Comparison of ENCODE assay signal across 11 mouse cellular contexts in genomic region chr2:74667842-74668357, GRCm38 (mm10). TPM values are rescaled to one million over a fixed set of nuclear protein-coding genes. Genes with fewer than 3 reads are reported as not detected.
DNase-seq lines count a peak whose midpoint lies in the region; ATAC-seq lines count a peak whose summit lies in the region.
"Had no signal": no experiment of that assay in that cellular context is flagged by ENCODE, and none has a peak within 500 bp of the region (broad histone marks: within the 10 kb centered on the region; RNA-seq: fewer than 3 reads in every experiment).

Hoxd13 (plus strand) TSS chr2:74668310.

- no peak within 1 kb of the TSS for H3K27ac ChIP-seq in heart, embryonic 14.5 days (replicated peaks in 1 of 2; ENCODE audit: control insufficient read depth in 1 of 2, insufficient read depth in 1 of 2, low read depth in 2 of 2, low read length in 2 of 2)
- H3K27ac ChIP-seq in heart, embryonic 16.5 days (ENCODE audit: low read length), result no peak within 1 kb of the TSS
- H3K27ac ChIP-seq in liver, embryonic 16.5 days (ENCODE audit: low read length), result no peak within 1 kb of the TSS

- DNase-seq in heart, adult 8-10 months (ENCODE audit: low spot score), result no peak
- peak; percentile 75 for DNase-seq in R1 (ENCODE audit: low read depth, low spot score)
- DNase-seq in yolk sac, embryonic 10.5 days (ENCODE audit: low spot score), result no peak
- DNase-seq in left cerebral cortex, adult 8-10 months (ENCODE audit: low spot score in 2 of 2), result no peak
- DNase-seq in left cerebral cortex, adult 9 months (ENCODE audit: low spot score in 2 of 2), result no peak
- DNase-seq: cerebellum, adult 18-20 months had no signal

- under 1% methylated on average over 18 of the region's 51 CpGs for WGBS in heart, embryonic 14.5 days
- WGBS in heart, embryonic 16.5 days, result 1% methylated on average over 37 of the region's 51 CpGs
- WGBS in liver, embryonic 16.5 days (ENCODE audit: insufficient replicate concordance), result 0% methylated on average over 29 of the region's 51 CpGs

- ATAC-seq in heart, embryonic 14.5 days (ENCODE audit: insufficient number of reproducible peaks, insufficient read depth, low FRiP score, low read depth), result no peak; the same call in 1 of the 2 replicates
- peak; percentile 33 for ATAC-seq in heart, embryonic 16.5 days (replicated peaks; ENCODE audit: extremely low read depth, insufficient read depth, low FRiP score)
- no peak for ATAC-seq in liver, embryonic 16.5 days (ENCODE audit: low read depth)

- peak within 1 kb of the TSS; percentile 43 to 44 for H3K4me3 ChIP-seq in heart, embryonic 14.5 days (ENCODE audit: control insufficient read depth in 1 of 2, insufficient read depth in 1 of 2, low read depth in 1 of 2, low read length in 2 of 2)
- H3K4me3 ChIP-seq in heart, embryonic 16.5 days (ENCODE audit: low read length), result peak within 1 kb of the TSS; percentile 51
- H3K4me3 ChIP-seq in liver, embryonic 16.5 days (ENCODE audit: low read depth, low read length), result peak within 1 kb of the TSS; percentile 36

- H3K4me1 ChIP-seq in heart, embryonic 14.5 days (ENCODE audit: control insufficient read depth in 2 of 2, insufficient read depth in 2 of 2, low read length in 2 of 2), result peaks cover 5 to 12% of the 10 kb centered on the region in 2 experiments
- peaks cover 14% of the 10 kb centered on the region for H3K4me1 ChIP-seq in heart, embryonic 16.5 days (ENCODE audit: control insufficient read depth, insufficient read depth, low read length)
- H3K4me1 ChIP-seq in liver, embryonic 16.5 days (ENCODE audit: control insufficient read depth, low read depth, low read length), result no peaks in the 10 kb centered on the region

- H3K36me3 ChIP-seq in heart, embryonic 14.5 days (ENCODE audit: control insufficient read depth, insufficient read depth, low read length), result no peaks in the 10 kb centered on the region
- no peaks in the 10 kb centered on the region for H3K36me3 ChIP-seq in heart, embryonic 16.5 days (ENCODE audit: control insufficient read depth, insufficient read depth)
- H3K36me3 ChIP-seq in liver, embryonic 16.5 days (ENCODE audit: control insufficient read depth, insufficient read depth), result no peaks in the 10 kb centered on the region

- H3K4me2 ChIP-seq in heart, embryonic 14.5 days (ENCODE audit: low read length), result peak within 1 kb of the TSS; percentile 75
- H3K4me2 ChIP-seq in heart, embryonic 16.5 days (ENCODE audit: low read depth, low read length), result peak within 1 kb of the TSS; percentile 73
- peak within 1 kb of the TSS; percentile 55 for H3K4me2 ChIP-seq in liver, embryonic 16.5 days (ENCODE audit: low read depth, low read length)

- H3K9me3 ChIP-seq in heart, embryonic 14.5 days (ENCODE audit: control insufficient read depth, low read length), result no peaks in the 10 kb centered on the region
- no peaks in the 10 kb centered on the region for H3K9me3 ChIP-seq in heart, embryonic 16.5 days (replicated peaks; ENCODE audit: control insufficient read depth, low read length)
- no peaks in the 10 kb centered on the region for H3K9me3 ChIP-seq in liver, embryonic 16.5 days (replicated peaks; ENCODE audit: control insufficient read depth, low read length)

- H3K27me3 ChIP-seq in heart, embryonic 14.5 days (ENCODE audit: control insufficient read depth, insufficient read depth, low read length), result peaks cover 97% of the 10 kb centered on the region
- H3K27me3 ChIP-seq in heart, embryonic 16.5 days (ENCODE audit: control insufficient read depth, insufficient read depth, low read length), result peaks cover 93% of the 10 kb centered on the region
- peaks cover 94% of the 10 kb centered on the region for H3K27me3 ChIP-seq in liver, embryonic 16.5 days (ENCODE audit: control insufficient read depth, insufficient read depth, low read depth, low read length)
- H3K27me3 ChIP-seq: CH12.LX had no signal

- no peak within 1 kb of the TSS for H3K9ac ChIP-seq in heart, embryonic 14.5 days (ENCODE audit: low read length)
- H3K9ac ChIP-seq in heart, embryonic 16.5 days (ENCODE audit: low read length), result no peak within 1 kb of the TSS
- H3K9ac ChIP-seq in liver, embryonic 16.5 days (ENCODE audit: low read depth, low read length), result no peak within 1 kb of the TSS

RNA-seq across cellular contexts. Expression of gene Hoxd13, which starts in this region (rescaled TPM):
- polyA plus RNA-seq in heart, embryonic 14.5 days (2014; fragmentation: Nextera tagmentation; extraction: Ambion mirVana), result not detected in 2 replicates
- not detected for total RNA-seq in heart, adult 8-10 months (2022)
- polyA plus RNA-seq in heart, embryonic 16.5 days (2015; fragmentation: Nextera tagmentation; extraction: Ambion mirVana), result not detected in 2 replicates
- not detected in 2 replicates for polyA plus RNA-seq in liver, embryonic 16.5 days (2015; fragmentation: Nextera tagmentation; extraction: Ambion mirVana)
- total RNA-seq in left cerebral cortex, adult 8-10 months (2022), result not detected
- total RNA-seq: CH12.LX; hematopoietic stem cell, adult 5-6 weeks had no signal

Comparison
In these comparisons a context has a peak if more than half of its experiments do, and no peak if none do; other contexts are left out.
1. Peak in ATAC-seq, H3K4me3 ChIP-seq and H3K4me2 ChIP-seq in heart, embryonic 16.5 days; RNA of the gene not detected or under 1 TPM.